Mouse (Mus musculus) neural tube, embryonic 14.5 days (tissue): Measurements from ENCODE around the gene Zbtb38. TPM values are rescaled to one million over a fixed set of nuclear protein-coding genes. Genes with fewer than 3 reads are reported as not detected.

Source experiments
- ATAC-seq: fragments of 200-750 bp; cut with Nextera tagmentation; 2 replicates; pipeline ENCODE4 v1.8.0; 2017; ENCODE audit warnings: low read depth, mild to moderate bottlenecking, moderate TSS enrichment, moderate library complexity
- H3K27ac ChIP-seq: fragments of 300-500 bp; sonication (generic); 2 replicates; pipeline ENCODE4 v1.5.1; 2014; ENCODE audit warnings: low read depth, mild to moderate bottlenecking, control low read depth, low read length, moderate library complexity, mixed read lengths
- H3K27me3 ChIP-seq: fragments of 300-500 bp; sonication (generic); 2 replicates; pipeline ENCODE4 v1.6.1; 2014; ENCODE audit warnings: low read length; ENCODE audit not compliant: control insufficient read depth, insufficient read depth
- H3K36me3 ChIP-seq: fragments of 300-500 bp; sonication (generic); 2 replicates; pipeline ENCODE4 v1.6.1; 2014; ENCODE audit warnings: low read length, mixed read lengths; ENCODE audit not compliant: control insufficient read depth, insufficient read depth
- H3K4me1 ChIP-seq: fragments of 300-500 bp; sonication (generic); 2 replicates; pipeline ENCODE4 v1.6.1; 2014; ENCODE audit warnings: low read length; ENCODE audit not compliant: control insufficient read depth, insufficient read depth
- H3K4me2 ChIP-seq: fragments of 300-500 bp; sonication (generic); 2 replicates; pipeline ENCODE4 v1.6.1; 2014; ENCODE audit warnings: mild to moderate bottlenecking, low read depth, low read length, control low read depth
- H3K4me3 ChIP-seq: fragments of 300-500 bp; sonication (generic); 2 replicates; pipeline ENCODE4 v1.5.1; 2014; ENCODE audit warnings: low read depth, low read length, control low read depth, mixed read lengths
- H3K9ac ChIP-seq: fragments of 300-500 bp; sonication (generic); replicated peaks from 2 replicates; pipeline ENCODE4 v1.6.1; 2014; ENCODE audit warnings: low read depth, mild to moderate bottlenecking, control low read depth, low read length, mixed read lengths
- H3K9me3 ChIP-seq: fragments of 300-500 bp; sonication (generic); 2 replicates; pipeline ENCODE4 v1.6.1; 2016; ENCODE audit warnings: low read length; ENCODE audit not compliant: control insufficient read depth
- WGBS: fragments of 180-500 bp; shearing (Covaris S2); extraction: QIAGEN DNeasy Blood & Tissue Kit; methylation state at CpG from one replicate; pipeline ENCODE4 v1.1.7; 2014; 5-methylcytosine and 5-hydroxymethylcytosine counted together
- polyA plus RNA-seq: library from polyadenylated mRNA; unstranded; fragments of >200 nt; fragmentation: Nextera tagmentation; extraction: Ambion mirVana; gene quantifications from 2 replicates; pipeline ENCODE4 v1.2.1, GENCODE M21; 2014

The Zbtb38 gene
- polyA plus RNA-seq, 1 experiment from 2014 or later, result 71.2 TPM

DNA sequence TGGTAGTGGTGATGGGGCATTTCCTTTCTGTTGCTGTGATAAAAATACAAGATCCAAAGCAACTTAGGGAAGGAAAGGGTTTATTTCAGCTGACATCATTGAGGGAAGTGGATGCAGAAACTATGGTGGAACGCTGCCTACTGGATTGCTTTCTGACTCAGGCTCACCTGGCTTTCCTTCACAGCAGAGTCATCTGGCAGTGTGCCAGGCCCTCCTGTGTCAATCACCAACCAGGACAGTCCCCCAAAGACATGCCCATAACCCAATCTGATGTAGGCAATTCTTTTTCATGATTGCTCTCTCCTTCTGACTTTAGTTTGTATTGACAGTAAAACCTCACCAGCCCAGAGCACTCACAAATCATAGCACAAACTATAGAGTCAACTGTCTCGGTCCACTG is 80.2 kb downstream of the Zbtb38 start:
- 95% methylated on average over 2 of the region's 2 CpGs for WGBS
- no peak overlapping the region for H3K27ac ChIP-seq

GRCm38 (mm10) chr9:96671249-96671648 is 81.4 kb downstream of the Zbtb38 start:
- Histone ChIP-seq H3K27me3 (no peaks in the 10 kb centered on the region), H3K36me3 (no peaks in the 10 kb centered on the region), H3K9me3 (no peaks in the 10 kb centered on the region), H3K4me1 (no peaks in the 10 kb centered on the region), H3K27ac (no peak overlapping the region), H3K4me2 (no peak overlapping the region), H3K9ac (no peak overlapping the region), H3K4me3 (no peak overlapping the region)
- 96% methylated on average over 12 of the region's 12 CpGs for WGBS
- no peak for ATAC-seq

More for the DNA sequence above, 80.2 kb downstream of the Zbtb38 start:
- Histone ChIP-seq H3K9ac (no peak overlapping the region), H3K27me3 (no peaks in the 10 kb centered on the region), H3K36me3 (no peaks in the 10 kb centered on the region), H3K4me2 (no peak overlapping the region), H3K4me1 (no peaks in the 10 kb centered on the region), H3K9me3 (no peaks in the 10 kb centered on the region), H3K4me3 (no peak overlapping the region)
- no peak for ATAC-seq

DNA sequence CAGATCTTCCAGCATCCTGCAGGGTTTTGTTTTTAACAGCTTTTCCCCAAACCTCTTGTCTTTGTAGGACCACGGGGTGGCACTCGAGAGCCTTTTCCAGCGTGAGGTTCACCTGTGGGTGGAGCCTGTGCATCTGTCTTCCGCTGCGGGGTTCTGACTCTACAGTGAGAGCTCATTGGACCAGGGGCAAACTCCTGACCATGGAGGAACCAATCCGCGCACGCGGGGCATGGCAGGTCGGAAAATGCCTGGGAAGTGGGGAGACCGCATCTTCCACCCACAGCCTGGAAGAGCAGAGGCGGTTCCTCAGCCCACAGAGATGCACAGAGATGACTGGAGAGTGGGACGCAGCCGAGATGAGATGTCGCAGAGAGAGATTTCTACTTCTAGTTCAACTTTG is 82.8 kb downstream of the Zbtb38 start:
- Histone ChIP-seq H3K9me3 (no peaks in the 10 kb centered on the region), H3K36me3 (no peaks in the 10 kb centered on the region), H3K27me3 (no peaks in the 10 kb centered on the region), H3K4me3 (peak overlapping the region; percentile 30), H3K4me2 (peak overlapping the region; percentile 60), H3K9ac (peak overlapping the region; percentile 46; the same call in 1 of the 2 replicates), H3K27ac (peak overlapping the region; percentile 87), H3K4me1 (no peaks in the 10 kb centered on the region)
- peak; percentile 100 for ATAC-seq
- 2% methylated on average over 15 of the region's 15 CpGs for WGBS

DNA sequence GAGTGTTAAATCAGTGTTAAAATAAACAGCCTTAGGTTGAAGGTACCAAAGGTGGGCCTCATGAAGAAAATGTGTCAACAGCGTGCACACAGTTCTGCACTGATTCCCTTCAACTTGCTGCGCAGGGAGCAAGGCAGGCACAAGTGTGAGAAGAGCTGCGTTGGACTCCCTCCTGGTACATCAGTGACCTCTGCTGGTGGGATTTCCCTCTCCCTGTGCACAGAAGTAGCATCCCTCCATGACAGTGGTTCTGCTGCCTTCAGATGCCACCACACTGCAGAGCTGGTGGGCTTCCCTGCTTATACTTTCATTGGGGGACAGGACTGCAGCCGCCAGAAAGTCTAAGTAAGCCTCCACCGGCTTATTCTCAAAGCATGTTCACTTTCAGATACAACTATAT is 84.0 kb downstream of the Zbtb38 start:
- WGBS, result 55% methylated on average over 5 of the region's 5 CpGs
- peak; percentile 47; the same call in 1 of the 2 replicates for ATAC-seq
- Histone ChIP-seq H3K27me3 (no peaks in the 10 kb centered on the region), H3K4me3 (no peak overlapping the region), H3K27ac (no peak overlapping the region), H3K36me3 (no peaks in the 10 kb centered on the region), H3K9me3 (no peaks in the 10 kb centered on the region), H3K4me1 (no peaks in the 10 kb centered on the region), H3K4me2 (no peak overlapping the region), H3K9ac (no peak overlapping the region)

GRCm38 (mm10) chr9:96660510-96661244 is 92.0 kb downstream of the Zbtb38 start:
- peak; percentile 81 for ATAC-seq
- no peak overlapping the region for H3K9ac ChIP-seq
- no peak overlapping the region for H3K4me3 ChIP-seq
- WGBS, result 41% methylated on average over 10 of the region's 10 CpGs
- no peaks in the 10 kb centered on the region for H3K27me3 ChIP-seq
- H3K36me3 ChIP-seq, result no peaks in the 10 kb centered on the region
- no peak overlapping the region for H3K4me2 ChIP-seq
- H3K27ac ChIP-seq, result no peak overlapping the region; the same call in 1 of the 2 replicates
- H3K4me1 ChIP-seq, result no peaks in the 10 kb centered on the region
- no peaks in the 10 kb centered on the region for H3K9me3 ChIP-seq

GRCm38 (mm10) chr9:96659801-96660200 is 92.8 kb downstream of the Zbtb38 start:
- no peaks in the 10 kb centered on the region for H3K4me1 ChIP-seq
- H3K4me3 ChIP-seq, result no peak overlapping the region
- 71% methylated on average over 2 of the region's 2 CpGs for WGBS
- ATAC-seq, result no peak
- H3K9ac ChIP-seq, result no peak overlapping the region
- no peak overlapping the region; the same call in 1 of the 2 replicates for H3K27ac ChIP-seq
- H3K9me3 ChIP-seq, result no peaks in the 10 kb centered on the region
- H3K4me2 ChIP-seq, result no peak overlapping the region
- H3K27me3 ChIP-seq, result no peaks in the 10 kb centered on the region
- H3K36me3 ChIP-seq, result no peaks in the 10 kb centered on the region

DNA sequence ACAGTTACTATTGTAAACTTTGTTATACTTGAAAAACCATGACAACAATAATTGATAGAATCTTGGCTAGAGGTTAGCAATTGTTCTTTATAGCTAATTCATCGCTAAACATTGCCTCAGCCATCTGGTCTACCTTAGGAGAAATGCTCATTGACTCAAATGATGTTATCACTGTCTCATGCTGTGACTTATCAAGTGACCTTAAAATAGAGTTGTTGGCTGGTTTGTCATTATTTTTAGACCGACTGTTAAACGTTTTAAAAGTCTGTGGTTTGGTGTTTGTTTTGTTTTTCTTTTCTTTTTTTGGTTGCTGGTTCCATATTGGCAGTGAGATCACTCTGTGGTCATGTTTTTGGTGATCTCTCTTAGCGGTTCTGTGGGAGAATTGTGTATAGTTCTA is 99.1 kb downstream of the Zbtb38 start:
- no peak overlapping the region for H3K4me2 ChIP-seq
- 84% methylated on average over 4 of the region's 4 CpGs for WGBS
- no peak overlapping the region for H3K27ac ChIP-seq
- H3K36me3 ChIP-seq, result no peaks in the 10 kb centered on the region
- H3K9me3 ChIP-seq, result no peaks in the 10 kb centered on the region
- ATAC-seq, result no peak
- no peak overlapping the region for H3K4me3 ChIP-seq
- H3K9ac ChIP-seq, result no peak overlapping the region
- no peaks in the 10 kb centered on the region for H3K4me1 ChIP-seq
- H3K27me3 ChIP-seq, result no peaks in the 10 kb centered on the region

DNA sequence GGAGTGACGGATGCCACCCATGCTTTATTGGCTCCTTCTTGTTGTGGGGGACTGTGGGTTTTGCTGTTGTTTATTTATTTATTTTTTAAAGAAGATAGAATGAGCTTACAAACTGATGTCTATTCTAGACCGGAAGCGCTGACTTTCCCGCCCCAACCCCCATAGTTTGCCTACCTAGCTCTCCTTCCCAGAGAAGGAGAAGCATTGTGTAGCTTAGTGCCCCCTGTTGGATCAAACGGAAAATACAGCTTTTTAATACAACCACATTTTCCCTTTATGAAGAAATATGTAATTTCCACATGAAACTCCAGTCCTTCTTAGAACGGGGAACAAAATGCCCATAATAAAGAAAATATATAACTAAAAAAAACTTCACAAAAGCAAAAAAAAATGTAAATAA is 99.9 kb downstream of the Zbtb38 start:
- no peak for ATAC-seq
- Histone ChIP-seq H3K27me3 (no peaks in the 10 kb centered on the region), H3K36me3 (no peaks in the 10 kb centered on the region), H3K9ac (no peak overlapping the region), H3K4me3 (no peak overlapping the region), H3K4me1 (no peaks in the 10 kb centered on the region), H3K9me3 (no peaks in the 10 kb centered on the region), H3K27ac (no peak overlapping the region), H3K4me2 (no peak overlapping the region)
- 69% methylated on average over 6 of the region's 6 CpGs for WGBS

GRCm38 (mm10) chr9:96650807-96651206 is 101.8 kb downstream of the Zbtb38 start:
- H3K4me1 ChIP-seq, result no peaks in the 10 kb centered on the region
- no peak overlapping the region for H3K27ac ChIP-seq
- H3K4me2 ChIP-seq, result no peak overlapping the region
- H3K9me3 ChIP-seq, result no peaks in the 10 kb centered on the region
- H3K4me3 ChIP-seq, result no peak overlapping the region
- no peak overlapping the region for H3K9ac ChIP-seq
- H3K36me3 ChIP-seq, result no peaks in the 10 kb centered on the region
- no peaks in the 10 kb centered on the region for H3K27me3 ChIP-seq
- WGBS, result 86% methylated on average over 7 of the region's 7 CpGs
- no peak for ATAC-seq
